Mouse (Mus musculus): ENCODE data around the gene Ddn.

Ddn gene

GRCm38 (mm10) chr15:98809390-98809789 is at the start of gene Ddn:
Gene Ddn (minus strand): TSS chr15:98809490.
- DNase-seq (ENCODE audit: low spot score in 2 of 2): no peak

GRCm38 (mm10) chr15:98854214-98854613 is 44.9 kb upstream of the Ddn start:
- DNase-seq (ENCODE audit: low spot score in 2 of 2): no peak

DNA sequence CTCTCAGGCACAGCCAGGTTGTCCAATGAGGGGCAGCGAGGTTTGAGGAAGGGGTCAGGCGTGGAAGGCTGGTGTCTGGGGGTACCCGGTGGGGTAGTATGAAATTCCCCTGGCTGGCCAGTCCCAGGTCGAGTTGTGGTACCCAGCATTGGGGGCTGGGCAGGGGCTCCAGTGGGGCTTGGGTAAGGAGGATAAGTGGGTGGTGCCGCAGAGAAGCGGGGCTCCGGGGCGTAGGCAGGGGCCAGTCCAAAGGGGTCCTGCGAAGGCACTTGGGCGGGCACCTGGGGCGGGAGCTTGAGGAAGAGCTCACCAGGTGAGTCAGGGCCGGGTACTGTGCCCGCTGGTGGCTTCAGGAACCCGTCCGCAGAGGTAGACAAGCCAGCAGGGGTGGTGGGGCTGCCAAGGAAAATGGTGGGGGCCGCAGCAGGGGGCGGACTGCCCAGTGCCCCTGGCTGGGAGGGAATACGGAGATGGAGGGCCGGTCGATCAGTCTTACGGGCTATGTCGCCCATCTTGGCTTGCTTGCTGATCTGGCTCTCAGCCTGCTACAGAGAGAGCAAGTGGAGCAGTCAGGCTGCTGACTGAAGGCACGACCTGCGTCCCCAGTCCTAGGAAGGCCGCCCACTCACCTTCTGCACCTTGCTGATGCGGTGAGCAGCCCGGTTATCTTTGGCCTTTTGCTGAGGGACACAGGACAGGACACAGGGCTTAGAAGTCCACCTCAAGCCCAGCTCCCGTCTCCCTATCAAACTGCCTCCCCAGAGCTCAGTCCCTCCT is 44.1 kb upstream of the Ddn start:
- no peak for DNase-seq (ENCODE audit: low spot score in 2 of 2)

- no peak for DNase-seq (ENCODE audit: low spot score in 2 of 2)
Measured at GRCm38 (mm10) chr15:98852733-98853132, 43.4 kb upstream of the Ddn start.

DNA sequence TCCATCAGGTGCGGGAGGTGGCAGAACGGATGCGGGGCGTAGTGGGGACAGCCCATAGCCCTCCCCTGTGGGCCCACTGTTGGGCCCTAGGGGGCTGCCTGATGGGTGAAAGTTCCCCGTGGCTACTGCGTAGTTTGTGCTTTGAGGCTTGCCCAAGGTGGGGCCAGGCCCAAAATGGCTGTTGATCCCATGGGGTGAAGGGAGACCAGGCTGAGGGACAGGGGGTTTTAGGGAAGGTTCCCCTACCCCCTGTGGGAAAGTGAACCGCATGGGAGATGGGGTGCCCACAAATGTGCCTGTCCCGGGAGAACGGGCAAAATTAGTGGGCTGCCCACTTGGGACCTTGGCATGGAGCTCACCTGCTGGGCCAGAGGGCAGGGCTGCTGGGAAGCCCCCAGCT is 42.8 kb upstream of the Ddn start:
- DNase-seq (ENCODE audit: low spot score in 2 of 2): no peak

- no peak for DNase-seq (ENCODE audit: low spot score in 2 of 2)
Measured at GRCm38 (mm10) chr15:98851229-98851818, 42.0 kb upstream of the Ddn start.

- no peak for DNase-seq (ENCODE audit: low spot score in 2 of 2)
Measured at GRCm38 (mm10) chr15:98850668-98851067, 41.4 kb upstream of the Ddn start.

DNA sequence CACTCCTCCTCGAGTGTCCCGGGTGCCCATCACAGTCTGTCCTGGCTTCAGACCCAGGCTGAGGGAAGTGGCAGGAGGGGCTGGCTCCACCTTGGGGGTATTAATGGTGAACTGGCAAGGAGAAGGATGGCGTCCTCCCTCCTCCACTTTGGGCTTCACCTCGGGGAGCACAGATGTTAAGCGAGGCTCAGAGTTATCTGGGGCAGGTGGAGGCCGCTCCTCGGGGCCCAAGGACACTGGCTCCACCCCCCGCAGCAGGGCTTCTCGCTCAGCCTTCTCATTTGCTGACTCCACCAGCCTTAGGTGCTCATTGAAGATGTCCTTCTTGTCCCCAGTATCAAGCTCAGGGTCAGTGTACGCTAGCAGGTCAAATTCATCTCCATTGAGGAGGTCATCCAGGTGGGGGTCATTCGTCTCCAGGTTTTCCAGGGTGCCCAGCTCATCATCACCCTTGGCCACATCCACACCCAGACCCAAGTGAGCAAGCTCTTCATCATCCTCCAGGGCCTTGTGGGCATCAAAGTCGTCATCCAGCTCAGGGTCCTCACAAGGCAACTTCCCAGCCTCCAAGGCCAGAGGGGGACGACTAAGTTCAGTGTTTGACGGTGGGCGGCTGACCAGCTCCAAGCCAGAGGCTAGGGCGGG is 40.8 kb upstream of the Ddn start:
- DNase-seq (ENCODE audit: low spot score in 2 of 2): no peak

DNA sequence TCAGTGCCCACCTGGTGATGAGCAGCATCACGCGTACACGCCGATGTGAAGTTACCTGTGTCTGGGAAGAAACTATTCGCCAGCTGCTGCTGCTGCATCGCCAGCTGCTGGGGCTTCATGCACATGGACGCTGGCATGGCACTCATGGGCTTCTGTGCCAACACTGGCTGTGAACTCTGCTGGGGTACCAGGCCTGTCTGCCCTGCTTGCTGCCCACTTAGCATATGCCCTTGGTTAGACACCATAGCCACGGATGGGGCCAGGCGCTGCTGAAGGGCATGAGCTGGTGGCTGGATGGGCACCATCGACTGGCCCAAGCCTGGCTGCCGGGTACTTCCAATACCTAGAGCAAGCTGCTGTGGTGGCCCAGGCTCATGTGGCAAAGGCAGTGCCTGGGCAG is 39.9 kb upstream of the Ddn start:
- no peak for DNase-seq (ENCODE audit: low spot score in 2 of 2)

- DNase-seq (ENCODE audit: low spot score in 2 of 2): no peak
Measured at GRCm38 (mm10) chr15:98846140-98846539, 36.9 kb upstream of the Ddn start.

DNA sequence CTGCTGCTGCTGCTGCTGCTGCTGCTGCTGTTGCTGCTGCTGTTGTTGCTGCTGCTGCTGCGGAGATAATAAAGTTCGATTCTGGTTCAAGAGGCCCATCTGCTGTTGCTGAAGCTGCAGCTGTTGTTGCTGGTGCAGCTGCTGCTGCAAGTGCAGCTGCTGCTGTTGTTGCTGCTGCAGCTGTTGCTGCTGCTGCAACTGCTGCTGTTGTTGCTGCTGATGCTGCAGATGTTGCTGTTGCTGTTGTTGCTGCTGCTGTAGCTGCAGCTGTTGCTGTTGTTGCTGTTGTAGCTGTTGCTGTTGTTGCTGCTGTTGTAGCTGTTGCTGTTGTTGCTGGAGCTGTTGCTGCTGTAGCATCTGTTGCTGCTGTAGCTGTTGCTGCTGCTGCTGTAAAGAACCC is 35.9 kb upstream of the Ddn start:
- DNase-seq (ENCODE audit: low spot score in 2 of 2): no peak

DNA sequence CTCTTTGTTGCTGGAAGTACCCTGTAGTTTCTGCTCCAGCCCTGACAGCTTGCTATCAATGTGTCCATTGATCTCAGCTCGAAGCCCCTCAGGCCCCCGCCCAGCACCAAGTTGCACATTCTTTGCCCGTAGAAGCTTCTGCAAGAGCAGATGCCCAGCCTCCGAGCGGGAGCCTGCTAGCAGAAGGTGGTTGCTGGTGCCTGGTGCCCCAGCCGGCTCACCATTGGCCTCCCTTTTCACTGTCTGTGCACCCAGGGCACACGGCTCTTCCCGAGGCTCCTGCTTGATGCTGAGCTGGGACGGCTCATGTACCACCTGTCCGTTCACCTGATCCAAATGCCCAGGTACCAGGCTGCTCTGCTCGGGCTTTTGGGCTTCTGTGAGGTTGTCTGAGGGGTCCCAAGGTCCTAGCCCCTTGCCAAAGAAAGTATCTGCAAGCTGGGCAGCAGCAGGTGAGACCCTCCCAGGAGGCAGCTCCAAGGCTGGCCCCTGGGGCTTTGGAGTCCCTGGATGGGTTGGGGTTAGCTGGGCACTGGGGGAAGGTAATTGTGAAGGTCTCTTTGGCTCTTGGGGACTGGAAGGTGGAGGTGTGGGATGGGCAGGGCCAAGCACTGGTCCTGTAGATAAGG is 34.4 kb upstream of the Ddn start:
- DNase-seq (ENCODE audit: low spot score in 2 of 2): no peak

DNA sequence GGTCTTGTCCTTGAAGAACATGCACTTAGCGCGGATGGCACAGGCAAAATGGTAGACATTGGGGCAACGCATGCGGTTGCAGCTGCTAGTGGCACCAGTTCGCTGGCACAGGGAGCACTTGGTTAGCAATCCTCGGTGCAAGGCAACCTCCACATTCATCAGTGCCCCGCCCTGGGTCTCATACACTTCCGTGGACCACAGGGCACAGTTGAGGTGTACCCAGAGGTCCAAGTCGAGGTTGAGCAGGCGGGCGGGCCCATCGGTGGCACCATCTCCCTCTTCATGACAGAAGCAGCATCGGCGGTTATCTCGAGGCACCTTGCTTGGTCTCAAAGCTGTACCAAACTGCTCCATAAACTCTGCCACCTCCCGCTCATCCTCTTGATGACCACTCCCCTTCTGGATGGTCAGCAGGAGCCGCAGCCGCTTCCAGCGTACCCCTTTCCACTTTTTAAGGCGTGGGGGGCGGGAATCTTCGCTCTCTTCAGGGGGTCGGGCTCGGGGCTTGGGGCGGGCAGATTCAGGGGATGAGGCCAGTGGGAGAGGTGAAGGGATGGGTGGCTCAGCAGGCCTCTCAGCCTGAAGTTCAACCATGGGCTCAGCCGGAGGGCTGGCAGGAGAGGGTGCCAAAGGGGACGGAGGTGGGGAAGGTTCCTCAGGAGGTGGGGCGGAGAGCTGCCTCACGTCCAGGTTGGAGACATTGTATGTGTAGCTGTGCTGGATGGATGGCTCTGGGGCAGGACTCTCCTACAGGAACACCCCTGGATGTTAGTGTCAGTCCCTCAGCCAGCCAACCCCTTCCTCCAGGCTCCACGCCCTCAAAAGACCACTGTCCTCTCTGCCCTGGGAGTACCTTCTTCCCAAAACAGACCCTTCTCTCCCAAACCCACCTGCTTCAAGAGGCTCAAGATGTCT is 30.6 kb upstream of the Ddn start:
- DNase-seq (ENCODE audit: low spot score in 2 of 2): no peak

DNA sequence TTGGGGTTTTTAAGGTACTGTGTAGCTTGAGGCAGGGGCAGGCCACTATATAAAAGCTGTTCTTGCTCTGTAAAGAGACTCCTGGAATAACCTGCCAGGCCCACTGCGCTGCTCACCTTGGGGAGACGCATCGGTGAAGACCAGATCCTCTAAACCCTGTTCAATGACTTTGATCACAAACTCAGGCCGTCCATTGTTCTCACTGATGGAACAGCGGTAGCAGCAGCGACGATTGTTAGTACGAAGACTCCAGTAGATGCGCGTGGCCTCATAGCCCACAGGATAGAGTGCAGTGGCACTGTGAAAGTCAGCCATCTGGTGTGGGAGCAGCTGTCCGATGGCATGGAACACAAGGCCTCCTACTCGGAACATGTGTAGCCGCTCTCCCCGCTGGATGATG is 29.9 kb upstream of the Ddn start:
- no peak for DNase-seq (ENCODE audit: low spot score in 2 of 2)

DNA sequence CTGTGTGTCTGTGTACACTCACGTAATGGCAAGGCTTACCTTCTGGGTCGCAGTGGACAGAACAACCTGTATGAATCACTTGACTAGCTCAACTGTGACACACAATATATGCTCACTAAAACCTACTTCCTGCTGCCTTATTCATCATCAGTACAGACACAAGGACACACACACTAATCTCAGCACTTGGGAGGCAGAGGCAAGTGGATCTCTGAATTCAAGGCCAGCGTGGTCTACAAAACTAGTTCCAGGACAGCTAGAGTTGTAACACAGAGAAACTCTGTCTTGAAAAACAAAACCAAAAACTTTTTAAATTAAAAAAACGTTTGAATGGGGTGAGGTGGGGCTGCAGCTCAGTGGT is 28.4 kb upstream of the Ddn start:
- no peak for DNase-seq (ENCODE audit: low spot score in 2 of 2)

DNA sequence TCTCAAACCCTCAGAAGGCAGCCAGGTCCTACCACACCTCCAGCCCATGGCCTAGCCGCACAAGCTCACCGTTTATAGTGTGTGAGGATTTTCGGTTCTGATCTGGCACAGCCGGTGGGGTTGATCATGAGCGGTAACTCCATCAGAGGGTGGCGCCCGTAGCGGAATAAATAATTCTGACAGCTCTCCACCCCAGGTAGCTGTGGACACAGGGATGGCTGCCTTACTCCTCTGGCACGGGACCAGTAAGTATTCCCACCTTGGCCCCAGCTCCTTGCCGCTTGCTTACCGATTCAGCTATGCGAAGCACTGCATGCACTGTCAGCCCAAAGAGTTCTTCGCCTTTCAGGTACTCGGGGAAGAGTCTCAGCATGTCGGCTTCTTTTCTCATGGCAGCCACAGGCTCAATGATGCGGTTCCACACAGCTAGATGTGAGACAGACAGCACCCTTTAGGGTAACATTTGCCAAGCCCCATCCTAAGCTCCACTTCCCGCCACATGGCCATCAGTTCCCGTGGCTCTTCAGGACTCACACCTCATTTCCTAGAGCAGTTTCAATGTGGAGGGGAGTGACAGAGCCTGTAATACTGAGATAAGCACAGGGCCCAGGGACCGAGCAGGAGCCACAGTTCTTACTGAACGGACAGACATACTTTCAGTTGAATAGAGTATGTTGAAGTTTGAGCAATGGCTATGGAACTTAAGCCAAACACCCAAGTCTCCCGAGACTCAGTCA is 27.9 kb upstream of the Ddn start:
- DNase-seq (ENCODE audit: low spot score in 2 of 2): no peak

GRCm38 (mm10) chr15:98835291-98835690 is 26.0 kb upstream of the Ddn start:
- no peak for DNase-seq (ENCODE audit: low spot score in 2 of 2)

DNA sequence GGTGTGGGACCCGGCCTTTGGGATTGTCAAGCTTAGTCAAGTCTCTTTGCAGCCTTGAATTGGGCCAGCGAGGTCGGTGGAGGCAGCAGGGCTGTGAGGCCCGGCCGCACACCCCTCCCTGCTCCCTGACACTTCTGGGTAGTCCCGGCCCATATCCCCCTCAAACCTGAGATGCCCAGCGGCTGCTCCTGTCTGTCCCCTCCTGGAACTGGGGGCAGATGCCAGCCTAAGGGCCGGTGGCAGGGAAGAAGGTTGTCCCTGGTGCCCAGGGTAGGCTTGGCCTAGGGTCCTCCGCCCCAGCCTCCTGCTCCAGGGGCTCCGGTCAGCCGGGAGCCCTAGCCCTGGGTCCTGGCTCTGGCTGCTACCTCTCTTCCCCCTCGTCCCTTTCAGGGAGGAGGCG is 24.8 kb upstream of the Ddn start:
- DNase-seq (ENCODE audit: low spot score in 2 of 2): no peak

DNA sequence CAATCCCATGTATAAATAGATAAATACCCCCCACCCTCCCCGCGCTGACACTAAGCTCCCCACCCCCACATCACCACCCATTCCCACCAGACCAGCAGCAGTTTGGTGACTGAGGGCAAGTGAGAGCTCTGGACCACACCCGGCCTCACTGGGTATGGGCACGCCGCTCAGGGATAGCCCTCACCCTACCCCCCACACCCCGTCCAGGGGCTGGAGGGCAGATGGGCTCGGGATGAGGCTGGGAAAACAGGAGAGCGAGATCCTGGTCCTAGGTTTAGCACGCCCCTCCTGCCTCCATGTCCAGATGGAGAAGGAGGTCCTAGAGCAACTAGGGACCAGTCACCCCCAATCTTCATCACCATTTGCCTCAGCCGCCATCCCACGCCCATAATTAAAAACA is 24.0 kb upstream of the Ddn start:
- DNase-seq (ENCODE audit: low spot score in 2 of 2): no peak

GRCm38 (mm10) chr15:98832161-98833058 is 23.1 kb upstream of the Ddn start:
- DNase-seq (ENCODE audit: low spot score in 2 of 2): peak in 1 of 2 experiments; percentile 50
